Comparison of ENCODE assay signal across 8 mouse cellular contexts in genomic region chr4:117493905-117494851, GRCm38 (mm10). TPM values are rescaled to one million over a fixed set of nuclear protein-coding genes. Genes with fewer than 3 reads are reported as not detected.
DNase-seq lines count a peak whose midpoint lies in the region; ATAC-seq lines count a peak whose summit lies in the region.

No protein-coding gene starts in this region.

- H3K4me3 ChIP-seq in limb, embryonic 15.5 days, result peak overlapping the region; percentile 50
- H3K4me3 ChIP-seq in neural tube, embryonic 13.5 days, result peak overlapping the region; percentile 48

- peak; percentile 36 to 46 for DNase-seq in cerebellum, postnatal 10 days
- DNase-seq in B cell, adult 2 months, result peak; percentile 44 to 57
- DNase-seq in embryo, embryonic 10.5 days (ENCODE audit: low spot score), result peak; percentile 66
- DNase-seq in heart, postnatal 10 days, result peak; percentile 43 to 48

- no peaks in the 10 kb centered on the region for H3K36me3 ChIP-seq in limb, embryonic 15.5 days
- no peaks in the 10 kb centered on the region for H3K36me3 ChIP-seq in neural tube, embryonic 13.5 days

- H3K9me3 ChIP-seq in limb, embryonic 15.5 days, result no peaks in the 10 kb centered on the region
- no peaks in the 10 kb centered on the region for H3K9me3 ChIP-seq in neural tube, embryonic 13.5 days

- H3K27me3 ChIP-seq in limb, embryonic 15.5 days, result peaks cover 64% of the 10 kb centered on the region
- peaks cover 96% of the 10 kb centered on the region for H3K27me3 ChIP-seq in neural tube, embryonic 13.5 days

- peaks cover 36% of the 10 kb centered on the region for H3K4me1 ChIP-seq in limb, embryonic 15.5 days
- peaks cover 37% of the 10 kb centered on the region for H3K4me1 ChIP-seq in neural tube, embryonic 13.5 days (replicated peaks)

- intact Hi-C loops in heart, postnatal 10 days (cut with DNase I), result loop anchor here (10.0 kb wide), 1 partner anchor 181 kb away; no protein-coding TSS in a partner anchor

- H3K9ac ChIP-seq in limb, embryonic 15.5 days, result peak overlapping the region; percentile 43
- H3K9ac ChIP-seq in neural tube, embryonic 13.5 days, result peak overlapping the region; percentile 75

- peak overlapping the region; percentile 81 for H3K27ac ChIP-seq in limb, embryonic 15.5 days
- peak overlapping the region; percentile 86 for H3K27ac ChIP-seq in neural tube, embryonic 13.5 days (replicated peaks)

- under 1% methylated on average over 71 of the region's 71 CpGs for WGBS in limb, embryonic 15.5 days
- WGBS in neural tube, embryonic 13.5 days, result under 1% methylated on average over 71 of the region's 71 CpGs

- no peak for ATAC-seq in cerebellum, adult (ENCODE audit: insufficient number of reproducible peaks, low FRiP score, low TSS enrichment)
- ATAC-seq in limb, embryonic 15.5 days (ENCODE audit: insufficient number of reproducible peaks, low FRiP score, low TSS enrichment, low read depth), result no peak
- ATAC-seq in neural tube, embryonic 13.5 days (ENCODE audit: low read depth), result no peak
- no peak for ATAC-seq in granulocyte monocyte progenitor cell, adult 5-6 weeks (replicated peaks; ENCODE audit: poor library complexity, severe bottlenecking)

- H3K4me2 ChIP-seq in limb, embryonic 15.5 days, result peak overlapping the region; percentile 91
- peak overlapping the region; percentile 68 for H3K4me2 ChIP-seq in neural tube, embryonic 13.5 days

RNA-seq across cellular contexts. Expression of gene Rnf220, which starts 2.7 kb away (rescaled TPM):
- total RNA-seq in heart, postnatal 10 days (2021), result 10 to 100 TPM; 42.0 to 43.3 TPM
- 64.7 and 73.0 TPM in 2 replicates for polyA plus RNA-seq in limb, embryonic 15.5 days (2015; fragmentation: Nextera tagmentation; extraction: Ambion mirVana)
- 97.1 and 104 TPM in 2 replicates for polyA plus RNA-seq in neural tube, embryonic 13.5 days (2015; fragmentation: Nextera tagmentation; extraction: Ambion mirVana)
- total RNA-seq in granulocyte monocyte progenitor cell, adult 5-6 weeks (2014; fragmentation: Nextera tagmentation), result 90.2 and 113 TPM in 2 replicates
- 68.2 and 68.3 TPM in 2 replicates for total RNA-seq in granulocyte monocyte progenitor cell, adult 5-6 weeks (2017)

RNA-seq across cellular contexts. Expression of gene Eri3, which starts 56.0 kb away (rescaled TPM):
- 10 to 100 TPM; 75.4 to 92.8 TPM for total RNA-seq in heart, postnatal 10 days (2021)
- 144 and 158 TPM in 2 replicates for polyA plus RNA-seq in limb, embryonic 15.5 days (2015; fragmentation: Nextera tagmentation; extraction: Ambion mirVana)
- 174 and 179 TPM in 2 replicates for polyA plus RNA-seq in neural tube, embryonic 13.5 days (2015; fragmentation: Nextera tagmentation; extraction: Ambion mirVana)
- 103 and 156 TPM in 2 replicates for total RNA-seq in granulocyte monocyte progenitor cell, adult 5-6 weeks (2014; fragmentation: Nextera tagmentation)
- total RNA-seq in granulocyte monocyte progenitor cell, adult 5-6 weeks (2017), result 33.8 and 44.3 TPM in 2 replicates
